Mouse (Mus musculus) midbrain, embryonic 12.5 days (tissue): Measurements from ENCODE around the gene Galnt7. TPM values are rescaled to one million over a fixed set of nuclear protein-coding genes. Genes with fewer than 3 reads are reported as not detected.

Experiments used
- ATAC-seq: fragments of 200-750 bp; cut with Nextera tagmentation; 2 replicates; pipeline ENCODE4 v1.8.0; 2017; ENCODE audit warnings: low read depth, moderate TSS enrichment, moderate library complexity; ENCODE audit not compliant: low FRiP score
- H3K27ac ChIP-seq: fragments of 300-500 bp; sonication (generic); replicated peaks from 2 replicates; pipeline ENCODE4 v1.5.1; 2016; ENCODE audit warnings: mild to moderate bottlenecking
- H3K27me3 ChIP-seq: fragments of 300-500 bp; sonication (generic); 2 replicates; pipeline ENCODE4 v1.6.1; 2016; ENCODE audit warnings: mild to moderate bottlenecking
- H3K36me3 ChIP-seq: fragments of 300-500 bp; sonication (generic); 2 replicates; pipeline ENCODE4 v1.6.1; 2016
- H3K4me1 ChIP-seq: fragments of 300-500 bp; sonication (generic); 2 replicates; pipeline ENCODE4 v1.6.1; 2016
- H3K4me2 ChIP-seq: fragments of 300-500 bp; sonication (generic); replicated peaks from 2 replicates; pipeline ENCODE4 v1.6.1; 2016; ENCODE audit warnings: mild to moderate bottlenecking, moderate library complexity
- H3K4me3 ChIP-seq: fragments of 300-500 bp; sonication (generic); 2 replicates; pipeline ENCODE4 v1.5.1; 2016; ENCODE audit warnings: mild to moderate bottlenecking
- H3K9ac ChIP-seq: fragments of 300-500 bp; sonication (generic); replicated peaks from 2 replicates; pipeline ENCODE4 v1.6.1; 2016; ENCODE audit warnings: mild to moderate bottlenecking, moderate library complexity
- H3K9me3 ChIP-seq: fragments of 300-500 bp; sonication (generic); 2 replicates; pipeline ENCODE4 v1.6.1; 2016; ENCODE audit warnings: mild to moderate bottlenecking
- WGBS: fragments of 180-500 bp; shearing (Covaris S2); methylation state at CpG from one replicate; pipeline ENCODE4 v1.1.7; 2016; 5-methylcytosine and 5-hydroxymethylcytosine counted together
- polyA plus RNA-seq: library from polyadenylated mRNA; unstranded; fragments of >200 nt; fragmentation: Nextera tagmentation; extraction: Ambion mirVana; gene quantifications from 2 replicates; pipeline ENCODE4 v1.2.1, GENCODE M21; 2016

Galnt7 gene
- polyA plus RNA-seq, 1 experiment from 2014 or later, result 14.5 TPM

GRCm38 (mm10) chr8:57650216-57650615 is 2.6 kb downstream of the Galnt7 start:
- Histone ChIP-seq H3K9me3 (no peaks in the 10 kb centered on the region), H3K27ac (no peak overlapping the region), H3K4me2 (no peak overlapping the region), H3K4me1 (peaks cover 15% of the 10 kb centered on the region), H3K9ac (no peak overlapping the region), H3K27me3 (peaks cover 6% of the 10 kb centered on the region), H3K36me3 (no peaks in the 10 kb centered on the region), H3K4me3 (no peak overlapping the region)
- no peak for ATAC-seq
- 83% methylated on average over 6 of the region's 6 CpGs for WGBS

DNA sequence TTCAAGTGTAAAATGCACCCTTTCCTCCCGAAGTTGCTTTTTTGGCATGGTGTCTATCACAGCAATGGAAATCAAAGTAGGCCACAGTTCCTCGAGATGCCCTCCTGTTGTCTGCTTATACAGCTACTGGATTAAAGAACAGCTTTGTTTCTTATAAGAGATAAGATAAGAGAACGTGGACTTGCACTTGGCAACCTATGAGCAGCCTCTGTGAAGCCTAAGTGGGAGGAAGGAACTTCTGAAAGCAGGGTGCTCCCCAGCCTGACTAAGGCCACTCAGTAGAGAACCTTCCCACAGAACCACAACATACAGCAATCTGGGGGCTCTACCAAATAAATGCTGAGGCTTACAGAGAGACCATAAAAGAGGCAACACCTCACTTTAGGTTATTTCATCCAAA is 5.3 kb downstream of the Galnt7 start:
- no peak overlapping the region for H3K27ac ChIP-seq
- no peaks in the 10 kb centered on the region for H3K9me3 ChIP-seq
- H3K4me1 ChIP-seq, result peaks cover 7% of the 10 kb centered on the region; the same call in 1 of the 2 replicates
- no peak for ATAC-seq
- WGBS, result 77% methylated on average over 3 of the region's 3 CpGs
- no peaks in the 10 kb centered on the region for H3K36me3 ChIP-seq
- no peak overlapping the region for H3K4me2 ChIP-seq
- no peak overlapping the region for H3K4me3 ChIP-seq
- H3K9ac ChIP-seq, result no peak overlapping the region
- no peaks in the 10 kb centered on the region for H3K27me3 ChIP-seq

DNA sequence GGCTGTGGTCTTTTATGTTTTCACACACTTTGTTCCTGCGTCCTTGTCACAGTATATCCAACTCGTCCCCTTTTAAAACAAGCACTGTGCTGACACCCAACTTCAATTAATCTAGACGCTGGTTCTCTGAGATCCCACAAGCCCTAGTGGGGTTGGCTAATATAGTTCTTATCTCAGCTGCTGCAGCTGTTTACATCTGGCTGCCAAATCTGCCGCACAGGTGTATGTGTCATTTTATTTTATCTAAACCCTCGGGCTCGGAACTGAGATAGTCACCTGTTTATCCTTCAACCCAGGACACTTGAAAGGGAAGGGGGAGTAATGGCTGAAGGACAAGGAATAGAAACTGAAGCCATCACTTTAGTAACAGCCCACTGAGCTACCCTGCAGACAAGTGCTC is 8.6 kb downstream of the Galnt7 start:
- H3K4me2 ChIP-seq, result no peak overlapping the region
- WGBS, result 86% methylated on average over 6 of the region's 6 CpGs
- no peak for ATAC-seq
- H3K4me1 ChIP-seq, result no peaks in the 10 kb centered on the region
- no peak overlapping the region for H3K9ac ChIP-seq
- H3K4me3 ChIP-seq, result no peak overlapping the region
- H3K9me3 ChIP-seq, result no peaks in the 10 kb centered on the region
- no peaks in the 10 kb centered on the region for H3K36me3 ChIP-seq
- no peak overlapping the region for H3K27ac ChIP-seq
- no peaks in the 10 kb centered on the region for H3K27me3 ChIP-seq

DNA sequence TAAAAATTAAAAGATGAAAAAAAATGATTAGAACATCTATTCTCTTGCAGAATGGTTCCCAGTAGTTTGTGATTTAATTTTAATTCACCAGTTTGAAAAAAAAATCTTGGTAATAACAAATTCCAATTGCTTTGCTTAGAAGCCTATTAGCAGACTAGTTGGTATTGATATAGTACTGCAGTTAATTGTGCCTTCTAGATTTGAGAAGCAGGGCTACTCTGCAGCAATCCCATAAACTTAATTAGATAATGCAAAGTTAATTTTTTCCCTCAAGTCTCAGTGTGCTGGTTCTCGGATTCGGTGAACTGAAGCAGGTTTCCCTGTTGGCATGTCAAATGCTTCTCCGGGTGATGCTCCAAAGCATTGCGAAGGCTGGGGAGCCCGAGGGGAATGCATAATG is 10.1 kb downstream of the Galnt7 start:
- Histone ChIP-seq H3K27ac (no peak overlapping the region), H3K4me1 (peaks cover 4% of the 10 kb centered on the region; the same call in 1 of the 2 replicates), H3K4me2 (no peak overlapping the region), H3K9me3 (no peaks in the 10 kb centered on the region), H3K27me3 (no peaks in the 10 kb centered on the region), H3K4me3 (no peak overlapping the region), H3K36me3 (no peaks in the 10 kb centered on the region), H3K9ac (no peak overlapping the region)
- no peak for ATAC-seq
- WGBS, result 75% methylated on average over 5 of the region's 5 CpGs

DNA sequence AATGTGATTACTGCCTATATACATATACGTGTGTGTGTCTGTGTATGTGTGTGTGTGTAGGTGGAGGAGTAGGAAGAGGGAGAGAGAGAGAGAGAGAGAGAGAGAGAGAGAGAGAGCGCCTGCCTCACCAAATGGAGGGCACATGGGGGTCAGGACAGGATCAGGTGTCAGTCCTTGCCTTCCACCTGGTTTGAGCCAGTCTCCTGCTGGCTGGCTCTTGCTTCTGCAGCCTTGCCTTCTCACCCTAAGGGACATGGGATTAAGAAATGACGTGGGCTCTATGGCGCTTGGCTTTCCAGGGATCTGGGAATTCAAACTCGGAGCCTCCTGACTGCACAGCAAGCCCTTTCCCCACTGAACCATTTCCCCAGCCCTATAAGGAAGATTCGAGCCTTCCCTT is 13.9 kb downstream of the Galnt7 start:
- H3K4me1 ChIP-seq, result peaks cover 4% of the 10 kb centered on the region; the same call in 1 of the 2 replicates
- H3K27me3 ChIP-seq, result no peaks in the 10 kb centered on the region
- no peak for ATAC-seq
- no peak overlapping the region for H3K4me2 ChIP-seq
- no peaks in the 10 kb centered on the region for H3K36me3 ChIP-seq
- no peak overlapping the region for H3K27ac ChIP-seq
- H3K9me3 ChIP-seq, result no peaks in the 10 kb centered on the region
- 71% methylated on average over 6 of the region's 6 CpGs for WGBS
- no peak overlapping the region for H3K4me3 ChIP-seq
- H3K9ac ChIP-seq, result no peak overlapping the region

GRCm38 (mm10) chr8:57637599-57638280 is 15.1 kb downstream of the Galnt7 start:
- peaks cover 4% of the 10 kb centered on the region; the same call in 1 of the 2 replicates for H3K4me1 ChIP-seq
- no peaks in the 10 kb centered on the region for H3K36me3 ChIP-seq
- H3K4me2 ChIP-seq, result no peak overlapping the region
- H3K4me3 ChIP-seq, result no peak overlapping the region
- 91% methylated on average over 15 of the region's 15 CpGs for WGBS
- no peak overlapping the region for H3K27ac ChIP-seq
- H3K9me3 ChIP-seq, result no peaks in the 10 kb centered on the region
- no peak for ATAC-seq
- H3K9ac ChIP-seq, result no peak overlapping the region
- H3K27me3 ChIP-seq, result no peaks in the 10 kb centered on the region

GRCm38 (mm10) chr8:57636698-57637097 is 16.1 kb downstream of the Galnt7 start:
- ATAC-seq, result no peak
- Histone ChIP-seq H3K27ac (no peak overlapping the region), H3K9ac (no peak overlapping the region), H3K4me1 (peaks cover 4% of the 10 kb centered on the region; the same call in 1 of the 2 replicates), H3K36me3 (no peaks in the 10 kb centered on the region), H3K4me2 (no peak overlapping the region), H3K9me3 (no peaks in the 10 kb centered on the region), H3K4me3 (no peak overlapping the region), H3K27me3 (no peaks in the 10 kb centered on the region)
- WGBS, result 90% methylated on average over 11 of the region's 11 CpGs

DNA sequence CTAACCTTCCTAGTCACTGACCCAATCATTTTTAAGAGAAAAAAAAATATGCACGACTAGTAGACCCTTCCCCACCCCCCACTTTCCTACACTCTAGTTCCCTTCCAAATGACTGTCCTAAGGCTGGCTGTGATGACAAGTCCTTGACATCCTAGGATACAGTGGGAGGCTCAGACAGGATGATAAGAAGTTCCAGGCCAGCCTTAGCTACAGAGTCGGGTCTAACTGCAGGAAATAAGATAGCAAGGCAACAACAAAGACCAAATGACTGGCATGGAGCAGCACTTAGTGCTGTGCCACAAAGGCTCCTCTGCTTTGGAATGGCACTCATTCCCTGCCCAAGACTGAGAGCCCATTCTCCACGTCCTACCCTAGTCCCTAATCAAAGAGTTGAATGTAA is 16.6 kb downstream of the Galnt7 start:
- WGBS, result 82% methylated on average over 3 of the region's 3 CpGs

GRCm38 (mm10) chr8:57631780-57632179 is 21.1 kb downstream of the Galnt7 start:
- no peak overlapping the region for H3K4me2 ChIP-seq
- H3K4me3 ChIP-seq, result no peak overlapping the region
- no peak for ATAC-seq
- H3K27me3 ChIP-seq, result no peaks in the 10 kb centered on the region
- H3K9me3 ChIP-seq, result no peaks in the 10 kb centered on the region
- 91% methylated on average over 7 of the region's 7 CpGs for WGBS
- no peaks in the 10 kb centered on the region for H3K4me1 ChIP-seq
- H3K36me3 ChIP-seq, result no peaks in the 10 kb centered on the region
- H3K27ac ChIP-seq, result no peak overlapping the region
- H3K9ac ChIP-seq, result no peak overlapping the region

More for the DNA sequence above, 16.6 kb downstream of the Galnt7 start:
- Histone ChIP-seq H3K4me1 (peaks cover 4% of the 10 kb centered on the region; the same call in 1 of the 2 replicates), H3K9me3 (no peaks in the 10 kb centered on the region), H3K27ac (no peak overlapping the region), H3K4me3 (no peak overlapping the region), H3K4me2 (no peak overlapping the region), H3K27me3 (no peaks in the 10 kb centered on the region), H3K9ac (no peak overlapping the region), H3K36me3 (no peaks in the 10 kb centered on the region)
- no peak for ATAC-seq

DNA sequence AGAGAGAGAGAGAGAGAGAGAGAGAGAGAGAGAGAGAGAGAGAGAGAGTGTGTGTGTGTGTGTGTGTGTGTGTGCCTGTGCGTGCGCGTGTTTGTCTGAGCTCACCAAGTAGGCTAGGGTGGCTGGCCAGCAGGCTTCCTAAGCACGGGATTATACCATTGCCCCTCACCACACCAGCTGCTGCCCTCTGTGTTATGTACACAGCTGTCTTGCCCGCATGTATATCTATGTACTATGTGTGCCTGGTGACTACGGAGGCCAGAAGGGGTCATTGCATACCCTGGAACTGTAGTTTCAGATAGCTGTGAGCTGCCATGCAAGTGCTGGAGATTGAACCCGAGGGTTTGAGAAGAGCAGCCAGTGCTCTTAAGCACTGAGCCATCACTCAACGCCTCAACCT is 22.7 kb downstream of the Galnt7 start:
- Histone ChIP-seq H3K9ac (no peak overlapping the region), H3K36me3 (no peaks in the 10 kb centered on the region), H3K4me1 (no peaks in the 10 kb centered on the region), H3K4me3 (no peak overlapping the region), H3K27me3 (no peaks in the 10 kb centered on the region), H3K27ac (no peak overlapping the region), H3K9me3 (no peaks in the 10 kb centered on the region), H3K4me2 (no peak overlapping the region)
- ATAC-seq, result no peak
- WGBS, result 85% methylated on average over 8 of the region's 8 CpGs

- H3K36me3 ChIP-seq, result no peaks in the 10 kb centered on the region
- no peak overlapping the region for H3K9ac ChIP-seq
- no peak overlapping the region for H3K4me3 ChIP-seq
- no peak for ATAC-seq
- no peaks in the 10 kb centered on the region for H3K9me3 ChIP-seq
- H3K27ac ChIP-seq, result no peak overlapping the region
- no peak overlapping the region for H3K4me2 ChIP-seq
- H3K27me3 ChIP-seq, result no peaks in the 10 kb centered on the region
- no peaks in the 10 kb centered on the region for H3K4me1 ChIP-seq
- 88% methylated on average over 6 of the region's 6 CpGs for WGBS
Observed at GRCm38 (mm10) chr8:57628787-57629664, 23.8 kb downstream of the Galnt7 start.
